Comparison of ENCODE assay signal across 23 mouse cellular contexts in genomic region chr16:95376834-95377233, GRCm38 (mm10).
DNase-seq lines count a peak whose midpoint lies in the region; ATAC-seq and TF ChIP-seq lines count a peak whose summit lies in the region.
"Had no signal": no experiment of that assay in that cellular context is flagged by ENCODE, and none has a peak within 500 bp of the region (broad histone marks: within the 10 kb centered on the region; RNA-seq: fewer than 3 reads in every experiment).

No protein-coding gene starts in this region.

- no peaks in the 10 kb centered on the region for H3K36me3 ChIP-seq in heart, embryonic 11.5 days (ENCODE audit: control insufficient read depth, insufficient read depth, low read length)
- H3K36me3 ChIP-seq in heart, embryonic 16.5 days (ENCODE audit: control insufficient read depth, insufficient read depth) = no peaks in the 10 kb centered on the region
- peaks cover 11% of the 10 kb centered on the region for H3K36me3 ChIP-seq in heart, adult 2 months (ENCODE audit: control insufficient read depth, insufficient read depth, low read length)
- no peaks in the 10 kb centered on the region for H3K36me3 ChIP-seq in lung, embryonic 16.5 days (ENCODE audit: control insufficient read depth, insufficient read depth, low read length)
- no peaks in the 10 kb centered on the region for H3K36me3 ChIP-seq in stomach, postnatal 0 days (ENCODE audit: control insufficient read depth, insufficient read depth, low read length)
- H3K36me3 ChIP-seq: forebrain, embryonic 15.5 days; hindbrain, embryonic 10.5 days; kidney, embryonic 15.5 days; neural tube, embryonic 15.5 days had no signal

- H3K4me2 ChIP-seq in heart, embryonic 11.5 days = no peak overlapping the region
- H3K4me2 ChIP-seq in heart, embryonic 16.5 days (ENCODE audit: low read depth, low read length) = no peak overlapping the region
- no peak overlapping the region for H3K4me2 ChIP-seq in lung, embryonic 16.5 days (ENCODE audit: low read depth, low read length)
- no peak overlapping the region for H3K4me2 ChIP-seq in stomach, postnatal 0 days (replicated peaks; ENCODE audit: low read depth)
- H3K4me2 ChIP-seq: forebrain, embryonic 15.5 days; kidney, embryonic 15.5 days; limb, embryonic 13.5 days; liver, embryonic 11.5 days; neural tube, embryonic 15.5 days had no signal

- TF ChIP-seq POLR2A in heart, adult 2 months (IDR thresholded peaks at IDR 0.05; ENCODE audit: insufficient read depth, low read depth, low read length) = no peak

- no peak for TF ChIP-seq CTCF in heart, adult 2 months (IDR thresholded peaks at IDR 0.05)
- TF ChIP-seq CTCF in stomach, postnatal 0 days (IDR thresholded peaks at IDR 0.05; ENCODE audit: low read depth) = no peak

- intact Hi-C loops in heart, postnatal 36 days (cut with DNase I) = no loop called here
- intact Hi-C loops in heart, adult 2 months (cut with DNase I) = no loop called here

- H3K79me2 ChIP-seq in heart, adult 2 months (replicated peaks; ENCODE audit: control insufficient read depth, insufficient read depth, low read length) = no peaks in the 10 kb centered on the region

- H3K27me3 ChIP-seq in heart, embryonic 11.5 days (ENCODE audit: control insufficient read depth, insufficient read depth, low read length) = no peaks in the 10 kb centered on the region
- H3K27me3 ChIP-seq in heart, embryonic 16.5 days (ENCODE audit: control insufficient read depth, insufficient read depth, low read length) = no peaks in the 10 kb centered on the region
- H3K27me3 ChIP-seq in heart, adult 2 months (ENCODE audit: control insufficient read depth, insufficient read depth, low read length) = no peaks in the 10 kb centered on the region
- H3K27me3 ChIP-seq in lung, embryonic 16.5 days (ENCODE audit: control insufficient read depth, insufficient read depth, low read depth, low read length) = no peaks in the 10 kb centered on the region
- no peaks in the 10 kb centered on the region for H3K27me3 ChIP-seq in stomach, postnatal 0 days (ENCODE audit: control insufficient read depth, insufficient read depth, low read length)
- H3K27me3 ChIP-seq: forebrain, embryonic 15.5 days; kidney, embryonic 15.5 days; limb, embryonic 13.5 days; neural tube, embryonic 15.5 days; Patski had no signal

- WGBS in heart, embryonic 11.5 days (ENCODE audit: insufficient replicate concordance) = 85% methylated on average over 7 of the region's 7 CpGs
- WGBS in heart, embryonic 16.5 days = 76% methylated on average over 7 of the region's 7 CpGs
- 89% methylated on average over 7 of the region's 7 CpGs for WGBS in heart, adult 2 months
- 55% methylated on average over 7 of the region's 7 CpGs for WGBS in lung, embryonic 16.5 days
- 55% methylated on average over 7 of the region's 7 CpGs for WGBS in stomach, postnatal 0 days

- ATAC-seq in heart, embryonic 11.5 days (replicated peaks; ENCODE audit: insufficient number of reproducible peaks, low FRiP score, low TSS enrichment) = no peak
- no peak for ATAC-seq in heart, embryonic 16.5 days (replicated peaks; ENCODE audit: extremely low read depth, insufficient read depth, low FRiP score)
- 0 out of 2 replicates have a peak, but pooled peaks have one; percentile 15 for ATAC-seq in lung, embryonic 16.5 days (ENCODE audit: low read depth)
- ATAC-seq in stomach, postnatal 0 days (ENCODE audit: low FRiP score, low TSS enrichment) = peak; percentile 53; the same call in 1 of the 2 replicates
- ATAC-seq: forebrain, embryonic 15.5 days; hindbrain, postnatal 0 days; Patski had no signal

- H3K9me3 ChIP-seq in heart, embryonic 11.5 days (replicated peaks; ENCODE audit: control insufficient read depth, low read length) = no peaks in the 10 kb centered on the region
- no peaks in the 10 kb centered on the region for H3K9me3 ChIP-seq in heart, embryonic 16.5 days (replicated peaks; ENCODE audit: control insufficient read depth, low read length)
- H3K9me3 ChIP-seq in lung, embryonic 16.5 days (ENCODE audit: control insufficient read depth, low read length) = no peaks in the 10 kb centered on the region
- no peaks in the 10 kb centered on the region for H3K9me3 ChIP-seq in stomach, postnatal 0 days (ENCODE audit: control insufficient read depth, low read length)
- H3K9me3 ChIP-seq: forebrain, embryonic 15.5 days; hindbrain, embryonic 10.5 days; kidney, embryonic 15.5 days; limb, embryonic 13.5 days; neural tube, embryonic 15.5 days had no signal

- TF ChIP-seq EP300 in heart, adult 2 months (IDR thresholded peaks at IDR 0.05; ENCODE audit: insufficient read depth, low read depth, low read length) = no peak
- no peak for TF ChIP-seq EP300 in stomach, postnatal 0 days (optimal IDR thresholded peaks at IDR 0.05)

- H3K27ac ChIP-seq in heart, embryonic 11.5 days (ENCODE audit: low read depth, low read length) = peak overlapping the region; percentile 77
- peak overlapping the region; percentile 18; the same call in 1 of the 2 replicates for H3K27ac ChIP-seq in heart, embryonic 16.5 days (ENCODE audit: low read length)
- H3K27ac ChIP-seq in heart, adult 2 months = no peak overlapping the region
- H3K27ac ChIP-seq in lung, embryonic 16.5 days (ENCODE audit: low read length) = no peak overlapping the region
- no peak overlapping the region for H3K27ac ChIP-seq in stomach, postnatal 0 days (replicated peaks)
- H3K27ac ChIP-seq: forebrain, embryonic 15.5 days; hindbrain, embryonic 10.5 days; hindbrain, postnatal 0 days; kidney, embryonic 15.5 days; neural tube, embryonic 15.5 days had no signal

- H3K4me1 ChIP-seq in heart, embryonic 11.5 days (ENCODE audit: control insufficient read depth, insufficient read depth, low read length) = peaks cover 30% of the 10 kb centered on the region
- H3K4me1 ChIP-seq in heart, embryonic 16.5 days (ENCODE audit: control insufficient read depth, insufficient read depth, low read length) = peaks cover 27% of the 10 kb centered on the region
- H3K4me1 ChIP-seq in heart, adult 2 months (ENCODE audit: control insufficient read depth, insufficient read depth, low read length) = peaks cover 16% of the 10 kb centered on the region
- peaks cover 14% of the 10 kb centered on the region for H3K4me1 ChIP-seq in lung, embryonic 16.5 days (replicated peaks; ENCODE audit: control insufficient read depth, insufficient read depth, low read length)
- H3K4me1 ChIP-seq in stomach, postnatal 0 days (replicated peaks; ENCODE audit: control insufficient read depth, insufficient read depth) = no peaks in the 10 kb centered on the region
- H3K4me1 ChIP-seq: forebrain, embryonic 15.5 days had no signal

- DNase-seq in heart, postnatal 36 days = no peak
- DNase-seq in heart, adult 2 months = no peak
- no peak for DNase-seq in lung, postnatal 14 days
- no peak for DNase-seq in stomach, postnatal 0 days (ENCODE audit: low spot score)
- no peak for DNase-seq in embryo, embryonic 9.5 days (ENCODE audit: extremely low spot score)
- DNase-seq: adrenal gland, postnatal 10 days; cerebellum, adult 8-10 months; cerebellum, postnatal 36 days; embryo, embryonic 11 days; gastrocnemius, postnatal 25 days; right cerebral cortex, postnatal 25 days; thymus, postnatal 4 days had no signal

- no peak overlapping the region for H3K4me3 ChIP-seq in heart, embryonic 11.5 days (ENCODE audit: low read depth, low read length)
- no peak overlapping the region for H3K4me3 ChIP-seq in heart, embryonic 16.5 days (ENCODE audit: low read length)
- H3K4me3 ChIP-seq in heart, adult 2 months = no peak overlapping the region
- no peak overlapping the region for H3K4me3 ChIP-seq in lung, embryonic 16.5 days (ENCODE audit: low read length)
- H3K4me3 ChIP-seq in stomach, postnatal 0 days (ENCODE audit: low read depth, low read length) = no peak overlapping the region
- H3K4me3 ChIP-seq: forebrain, embryonic 15.5 days; hindbrain, embryonic 10.5 days; kidney, embryonic 15.5 days; limb, embryonic 13.5 days; neural tube, embryonic 15.5 days had no signal

- no peak overlapping the region for H3K9ac ChIP-seq in heart, embryonic 11.5 days (ENCODE audit: low read depth, low read length)
- H3K9ac ChIP-seq in heart, embryonic 16.5 days (ENCODE audit: low read length) = no peak overlapping the region
- no peak overlapping the region for H3K9ac ChIP-seq in heart, adult 2 months (ENCODE audit: low read depth, low read length)
- H3K9ac ChIP-seq in lung, embryonic 16.5 days (ENCODE audit: low read length) = no peak overlapping the region
- no peak overlapping the region for H3K9ac ChIP-seq in stomach, postnatal 0 days (ENCODE audit: low read length)
- H3K9ac ChIP-seq: forebrain, embryonic 15.5 days; kidney, embryonic 15.5 days; limb, embryonic 13.5 days; neural tube, embryonic 15.5 days had no signal

Comparison
In these comparisons a context has a peak if more than half of its experiments do, and no peak if none do; other contexts are left out.
1. H3K27ac ChIP-seq: peak in heart, embryonic 11.5 days (single experiment) and heart, embryonic 16.5 days (single experiment); none in heart, adult 2 months (single experiment), lung, embryonic 16.5 days (single experiment) and stomach, postnatal 0 days (single experiment).
2. ATAC-seq: peak in lung, embryonic 16.5 days (single experiment) and stomach, postnatal 0 days (single experiment); none in heart, embryonic 11.5 days (single experiment) and heart, embryonic 16.5 days (single experiment).